Mouse (Mus musculus) limb, embryonic 10.5 days (tissue): ENCODE results near the gene Tmem44. TPM values are rescaled to one million over a fixed set of nuclear protein-coding genes. Genes with fewer than 3 reads are reported as not detected.

Experiments
- DNase-seq: peaks from one replicate; pipeline ENCODE4 v3.0.0-alpha.2; 2017; ENCODE audit warnings: low spot score
- H3K27ac ChIP-seq: fragments of 300-500 bp; sonication (generic); 2 replicates; pipeline ENCODE4 v1.5.1; 2016; ENCODE audit warnings: mild to moderate bottlenecking
- H3K27me3 ChIP-seq: fragments of 300-500 bp; sonication (generic); 2 replicates; pipeline ENCODE4 v1.6.1; 2016; ENCODE audit warnings: low read depth, mild to moderate bottlenecking; ENCODE audit not compliant: poor library complexity, severe bottlenecking
- H3K36me3 ChIP-seq: fragments of 300-500 bp; sonication (generic); 2 replicates; pipeline ENCODE4 v1.6.1; 2016; ENCODE audit warnings: mild to moderate bottlenecking, moderate library complexity
- H3K4me1 ChIP-seq: fragments of 300-500 bp; sonication (generic); 2 replicates; pipeline ENCODE4 v1.6.1; 2016
- H3K4me3 ChIP-seq: fragments of 300-500 bp; sonication (generic); 2 replicates; pipeline ENCODE4 v1.5.1; 2016; ENCODE audit warnings: mild to moderate bottlenecking, moderate library complexity
- H3K9me3 ChIP-seq: fragments of 300-500 bp; sonication (generic); replicated peaks from 2 replicates; pipeline ENCODE4 v1.6.1; 2016; ENCODE audit warnings: mild to moderate bottlenecking
- WGBS: fragments of 180-500 bp; shearing (Covaris S2); methylation state at CpG from one replicate; pipeline ENCODE4 v1.1.7; 2016; 5-methylcytosine and 5-hydroxymethylcytosine counted together
- polyA plus RNA-seq: library from polyadenylated mRNA; unstranded; fragments of >200 nt; fragmentation: Nextera tagmentation; extraction: Ambion mirVana; gene quantifications from 2 replicates; pipeline ENCODE4 v1.2.1, GENCODE M21; 2016

Tmem44 gene
- polyA plus RNA-seq, 1 experiment from 2014 or later = 21.6 TPM

- Histone ChIP-seq H3K27ac (no peak overlapping the region), H3K4me1 (no peaks in the 10 kb centered on the region), H3K4me3 (no peak overlapping the region), H3K9me3 (no peaks in the 10 kb centered on the region), H3K36me3 (peaks cover 100% of the 10 kb centered on the region), H3K27me3 (no peaks in the 10 kb centered on the region)
- no peak for DNase-seq
- 90% methylated on average over 7 of the region's 7 CpGs for WGBS
Observed at GRCm38 (mm10) chr16:30575815-30576214, 25.2 kb upstream of the Tmem44 start.

GRCm38 (mm10) chr16:30572239-30572638 lies 21.6 kb upstream of the Tmem44 start:
- H3K36me3 ChIP-seq = peaks cover 99% of the 10 kb centered on the region
- H3K27ac ChIP-seq = no peak overlapping the region
- H3K9me3 ChIP-seq = no peaks in the 10 kb centered on the region
- H3K4me3 ChIP-seq = no peak overlapping the region
- no peak for DNase-seq
- WGBS = 72% methylated on average over 4 of the region's 4 CpGs
- H3K4me1 ChIP-seq = no peaks in the 10 kb centered on the region
- H3K27me3 ChIP-seq = no peaks in the 10 kb centered on the region

- no peaks in the 10 kb centered on the region for H3K9me3 ChIP-seq
- DNase-seq = no peak
- no peak overlapping the region for H3K27ac ChIP-seq
- WGBS = 94% methylated on average over 5 of the region's 5 CpGs
- H3K4me3 ChIP-seq = no peak overlapping the region
- peaks cover 99% of the 10 kb centered on the region for H3K36me3 ChIP-seq
- no peaks in the 10 kb centered on the region for H3K27me3 ChIP-seq
- H3K4me1 ChIP-seq = no peaks in the 10 kb centered on the region
Observed at GRCm38 (mm10) chr16:30571378-30571777, 20.7 kb upstream of the Tmem44 start.

- no peak for DNase-seq
- Histone ChIP-seq H3K27ac (no peak overlapping the region), H3K4me1 (no peaks in the 10 kb centered on the region), H3K27me3 (no peaks in the 10 kb centered on the region), H3K4me3 (no peak overlapping the region), H3K9me3 (no peaks in the 10 kb centered on the region), H3K36me3 (peaks cover 99% of the 10 kb centered on the region)
- WGBS = 90% methylated on average over 4 of the region's 4 CpGs
Observed at GRCm38 (mm10) chr16:30570173-30570572, 19.5 kb upstream of the Tmem44 start.

- Histone ChIP-seq H3K36me3 (peaks cover 99% of the 10 kb centered on the region), H3K4me1 (no peaks in the 10 kb centered on the region), H3K27me3 (no peaks in the 10 kb centered on the region), H3K9me3 (no peaks in the 10 kb centered on the region), H3K4me3 (no peak overlapping the region), H3K27ac (no peak overlapping the region)
- WGBS = 97% methylated on average over 6 of the region's 6 CpGs
- DNase-seq = no peak
Observed at GRCm38 (mm10) chr16:30565631-30566030, 15.0 kb upstream of the Tmem44 start.

- H3K36me3 ChIP-seq = peaks cover 96% of the 10 kb centered on the region
- no peak overlapping the region for H3K27ac ChIP-seq
- 95% methylated on average over 4 of the region's 4 CpGs for WGBS
- no peaks in the 10 kb centered on the region for H3K9me3 ChIP-seq
- DNase-seq = no peak
- no peak overlapping the region for H3K4me3 ChIP-seq
- H3K4me1 ChIP-seq = no peaks in the 10 kb centered on the region
- H3K27me3 ChIP-seq = no peaks in the 10 kb centered on the region
Observed at GRCm38 (mm10) chr16:30560601-30561000, 10.0 kb upstream of the Tmem44 start.

- Histone ChIP-seq H3K4me1 (no peaks in the 10 kb centered on the region), H3K27me3 (no peaks in the 10 kb centered on the region), H3K4me3 (no peak overlapping the region), H3K27ac (no peak overlapping the region), H3K9me3 (no peaks in the 10 kb centered on the region), H3K36me3 (peaks cover 89% of the 10 kb centered on the region)
- WGBS = 94% methylated on average over 5 of the region's 5 CpGs
- no peak for DNase-seq
Observed at GRCm38 (mm10) chr16:30559312-30559992, 8.8 kb upstream of the Tmem44 start.

GRCm38 (mm10) chr16:30554109-30554508 lies 3.5 kb upstream of the Tmem44 start:
- H3K4me1 ChIP-seq = peaks cover 22% of the 10 kb centered on the region
- DNase-seq = no peak
- peaks cover 38% of the 10 kb centered on the region for H3K36me3 ChIP-seq
- 97% methylated on average over 8 of the region's 8 CpGs for WGBS
- H3K9me3 ChIP-seq = no peaks in the 10 kb centered on the region
- H3K4me3 ChIP-seq = no peak overlapping the region
- H3K27me3 ChIP-seq = peaks cover 10% of the 10 kb centered on the region; the same call in 1 of the 2 replicates
- no peak overlapping the region for H3K27ac ChIP-seq

GRCm38 (mm10) chr16:30552621-30553338 lies 2.1 kb upstream of the Tmem44 start:
- 53% methylated on average over 11 of the region's 11 CpGs for WGBS
- Histone ChIP-seq H3K27me3 (peaks cover 13% of the 10 kb centered on the region; the same call in 1 of the 2 replicates), H3K9me3 (no peaks in the 10 kb centered on the region), H3K4me1 (peaks cover 22% of the 10 kb centered on the region), H3K27ac (peak overlapping the region; percentile 58; the same call in 1 of the 2 replicates), H3K4me3 (no peak overlapping the region), H3K36me3 (peaks cover 24% of the 10 kb centered on the region)
- DNase-seq = peak; percentile 35

GRCm38 (mm10) chr16:30549966-30550747 lies 485 bp downstream of the Tmem44 start:
- Histone ChIP-seq H3K9me3 (no peaks in the 10 kb centered on the region), H3K27me3 (peaks cover 13% of the 10 kb centered on the region; the same call in 1 of the 2 replicates), H3K27ac (peak overlapping the region; percentile 97), H3K4me1 (peaks cover 22% of the 10 kb centered on the region), H3K36me3 (peaks cover 29% of the 10 kb centered on the region), H3K4me3 (peak overlapping the region; percentile 85)
- 1% methylated on average over 63 of the region's 63 CpGs for WGBS
- peak; percentile 91 for DNase-seq

- peak overlapping the region; percentile 85 for H3K4me3 ChIP-seq
- 86% methylated on average over 7 of the region's 7 CpGs for WGBS
- H3K4me1 ChIP-seq = peaks cover 22% of the 10 kb centered on the region
Observed at GRCm38 (mm10) chr16:30549516-30549915, 1.1 kb downstream of the Tmem44 start.

GRCm38 (mm10) chr16:30548291-30548690 lies 2.4 kb downstream of the Tmem44 start:
- Histone ChIP-seq H3K9me3 (no peaks in the 10 kb centered on the region), H3K36me3 (peaks cover 30% of the 10 kb centered on the region), H3K4me1 (peaks cover 22% of the 10 kb centered on the region), H3K27ac (no peak overlapping the region), H3K4me3 (no peak overlapping the region), H3K27me3 (peaks cover 13% of the 10 kb centered on the region; the same call in 1 of the 2 replicates)
- no peak for DNase-seq
- 88% methylated on average over 5 of the region's 5 CpGs for WGBS

More at GRCm38 (mm10) chr16:30549516-30549915, 1.1 kb downstream of the Tmem44 start:
- Histone ChIP-seq H3K27ac (peak overlapping the region; percentile 97), H3K36me3 (peaks cover 30% of the 10 kb centered on the region), H3K27me3 (peaks cover 13% of the 10 kb centered on the region; the same call in 1 of the 2 replicates), H3K9me3 (no peaks in the 10 kb centered on the region)
- DNase-seq = no peak
